Mouse (Mus musculus) lung, postnatal 0 days (tissue): ENCODE results near the gene Mast4.

Experiments used
- CTCF ChIP-seq: IDR thresholded peaks from 2 replicates; pipeline ENCODE4 v1.5.1; 2016; ENCODE audit warnings: antibody characterized with exemption, mild to moderate bottlenecking
- EP300 ChIP-seq: IDR thresholded peaks from 2 replicates; pipeline ENCODE4 v1.6.1; 2016; ENCODE audit warnings: antibody characterized with exemption, mild to moderate bottlenecking, control low read depth

DNA sequence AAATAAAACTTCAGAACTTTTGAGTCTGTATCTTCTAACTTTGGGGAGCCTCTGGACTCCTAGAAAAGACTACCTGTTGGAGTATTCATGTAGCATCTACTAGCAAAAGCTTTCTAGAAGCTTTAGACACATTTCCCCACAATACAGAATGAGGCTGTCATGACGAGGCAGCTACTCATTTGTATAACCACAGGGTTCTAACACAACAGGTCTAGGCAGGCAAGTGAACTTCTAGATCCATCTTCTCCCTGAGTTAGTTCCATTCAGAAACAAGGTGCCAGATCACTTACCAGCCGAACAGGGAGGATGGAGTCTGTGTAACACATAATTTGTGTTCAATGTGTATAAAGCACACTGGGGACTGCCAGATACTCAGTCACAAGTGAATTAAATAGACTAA, 608.4 kb downstream of the Mast4 start:
- no peak for TF ChIP-seq CTCF
- TF ChIP-seq EP300: no peak
